Mouse (Mus musculus) lung, adult 18-20 months (tissue): Measurements from ENCODE around the gene Prlhr.

Experiments
- DNase-seq, 2 experiments: peaks; one replicate each; pipeline ENCODE4 v3.0.0; 2022; ENCODE audit warnings: mixed read lengths in 2 of 2

Gene Prlhr

GRCm38 (mm10) chr19:60432347-60433129, 35.6 kb downstream of the Prlhr start:
- DNase-seq = no peak

- no peak for DNase-seq
Measured at GRCm38 (mm10) chr19:60417611-60418010, 50.5 kb downstream of the Prlhr start.
